Comparison of ENCODE assay signal across 8 mouse cellular contexts in genomic region chr5:30887331-30887761, GRCm38 (mm10). TPM values are rescaled to one million over a fixed set of nuclear protein-coding genes. Genes with fewer than 3 reads are reported as not detected.
DNase-seq lines count a peak whose midpoint lies in the region; ATAC-seq and TF ChIP-seq lines count a peak whose summit lies in the region.

No protein-coding gene starts in this region.

- WGBS in liver, embryonic 11.5 days: 1% methylated on average over 19 of the region's 19 CpGs

- H3K4me3 ChIP-seq in liver, embryonic 11.5 days (ENCODE audit: low read depth, low read length): peak overlapping the region; percentile 73
- H3K4me3 ChIP-seq in myocyte: peak overlapping the region; percentile 71

- H3K4me1 ChIP-seq in liver, embryonic 11.5 days (replicated peaks; ENCODE audit: control insufficient read depth, insufficient read depth, low read length): peaks cover 17% of the 10 kb centered on the region

- peak overlapping the region; percentile 95 for H3K27ac ChIP-seq in liver, embryonic 11.5 days (ENCODE audit: low read depth, low read length)

- no peaks in the 10 kb centered on the region for H3K27me3 ChIP-seq in liver, embryonic 11.5 days (replicated peaks; ENCODE audit: control insufficient read depth, insufficient read depth, low read length)
- no peaks in the 10 kb centered on the region for H3K27me3 ChIP-seq in myocyte (ENCODE audit: control insufficient read depth, insufficient read depth, insufficient read length)
- H3K27me3 ChIP-seq in splenic B cell, adult 2 months (ENCODE audit: control insufficient read depth, insufficient read depth, low read length, poor library complexity, severe bottlenecking): no peaks in the 10 kb centered on the region

- no peaks in the 10 kb centered on the region for H3K9me3 ChIP-seq in liver, embryonic 11.5 days (ENCODE audit: control insufficient read depth, low read length)

- H3K9ac ChIP-seq in liver, embryonic 11.5 days (ENCODE audit: low read depth, low read length): peak overlapping the region; percentile 81

- peak overlapping the region; percentile 12 for H3ac ChIP-seq in myocyte (ENCODE audit: control insufficient read depth, insufficient read length)

- H3K79me2 ChIP-seq in myocyte (ENCODE audit: control insufficient read depth, insufficient read depth): no peaks in the 10 kb centered on the region

- peak; percentile 79 for ATAC-seq in inflammation-experienced regulatory T-cells, adult 6 months
- ATAC-seq in liver, embryonic 11.5 days (replicated peaks; ENCODE audit: low FRiP score): peak; percentile 74

- H3K36me3 ChIP-seq in liver, embryonic 11.5 days (ENCODE audit: control insufficient read depth, insufficient read depth, low read length): peaks cover 12% of the 10 kb centered on the region
- H3K36me3 ChIP-seq in myocyte (ENCODE audit: control insufficient read depth, insufficient read depth): no peaks in the 10 kb centered on the region
- H3K36me3 ChIP-seq in splenic B cell, adult 2 months (ENCODE audit: control insufficient read depth, insufficient read depth, low read length, poor library complexity, severe bottlenecking): peaks cover 2% of the 10 kb centered on the region

- peak; percentile 68 for TF ChIP-seq POLR2A in myocyte (IDR thresholded peaks at IDR 0.05; ENCODE audit: insufficient read length, low read depth)

- peak overlapping the region; percentile 90 for H3K4me2 ChIP-seq in liver, embryonic 11.5 days
- peak overlapping the region; percentile 100 for H3K4me2 ChIP-seq in myocyte (ENCODE audit: low read depth)

- peak; percentile 79 for DNase-seq in kidney, adult 11 months
- DNase-seq in kidney, adult 18-20 months: no peak
- peak; percentile 74 for DNase-seq in cerebellum, adult 8-10 months
- DNase-seq in forelimb bud, embryonic 11.5 days (ENCODE audit: low read depth, low spot score): peak; percentile 83
- DNase-seq in liver, embryonic 11.5 days (ENCODE audit: low spot score): peak; percentile 86
- DNase-seq in splenic B cell, adult 2 months (ENCODE audit: low read depth, low spot score): peak; percentile 93

TF ChIP-seq in myocyte, 11 proteins besides CTCF, POLR2A, EP300 and RAD21:
- TF ChIP-seq REST (IDR thresholded peaks at IDR 0.05; ENCODE audit: insufficient read depth, insufficient read length) (no peak), POLR2AphosphoS2 (IDR thresholded peaks at IDR 0.05; ENCODE audit: insufficient read length, low read depth) (peak; percentile 11)
TF ChIP-seq in myocyte: peak in this region for 1.

RNA-seq across cellular contexts. Expression of gene Agbl5, which starts 1.1 kb away (rescaled TPM):
- 1 to 10 TPM; 2.7 to 7.0 (median 5.2) TPM for polyA plus RNA-seq in inflammation-experienced regulatory T-cells, adult 6 months (2017; shearing (Covaris generic))
- polyA plus RNA-seq in liver, embryonic 11.5 days (2014; fragmentation: Nextera tagmentation; extraction: Ambion mirVana): 12.4 and 14.4 TPM in 2 replicates
- polyA plus RNA-seq in myocyte (2012; fragmentation: generic; extraction: Trizol): 3.1 TPM

RNA-seq across cellular contexts. Expression of gene Tmem214, which starts 19.5 kb away (rescaled TPM):
- polyA plus RNA-seq in inflammation-experienced regulatory T-cells, adult 6 months (2017; shearing (Covaris generic)): 10 to 100 TPM; 23.3 to 26.9 (median 25.2) TPM
- 66.5 and 67.2 TPM in 2 replicates for polyA plus RNA-seq in liver, embryonic 11.5 days (2014; fragmentation: Nextera tagmentation; extraction: Ambion mirVana)
- polyA plus RNA-seq in myocyte (2012; fragmentation: generic; extraction: Trizol): 52.8 TPM

RNA-seq across cellular contexts. Expression of gene Ost4, which starts 20.2 kb away (rescaled TPM):
- polyA plus RNA-seq in inflammation-experienced regulatory T-cells, adult 6 months (2017; shearing (Covaris generic)): 100 to 1,000 TPM; 283 to 295 (median 294) TPM
- polyA plus RNA-seq in liver, embryonic 11.5 days (2014; fragmentation: Nextera tagmentation; extraction: Ambion mirVana): 467 and 501 TPM in 2 replicates
- polyA plus RNA-seq in myocyte (2012; fragmentation: generic; extraction: Trizol): 262 TPM

RNA-seq across cellular contexts. Expression of gene Emilin1, which starts 25.9 kb away (rescaled TPM):
- under 1 TPM in 1 of 3 experiments, not detected in 2; 0.84 TPM for polyA plus RNA-seq in inflammation-experienced regulatory T-cells, adult 6 months (2017; shearing (Covaris generic))
- 89.5 and 95.1 TPM in 2 replicates for polyA plus RNA-seq in liver, embryonic 11.5 days (2014; fragmentation: Nextera tagmentation; extraction: Ambion mirVana)
- polyA plus RNA-seq in myocyte (2012; fragmentation: generic; extraction: Trizol): 25.8 TPM

RNA-seq across cellular contexts. Expression of gene Khk, which starts 33.9 kb away (rescaled TPM):
- 10 to 100 TPM; 10.8 to 26.3 (median 24.3) TPM for polyA plus RNA-seq in inflammation-experienced regulatory T-cells, adult 6 months (2017; shearing (Covaris generic))
- polyA plus RNA-seq in liver, embryonic 11.5 days (2014; fragmentation: Nextera tagmentation; extraction: Ambion mirVana): 58.6 and 60.2 TPM in 2 replicates
- polyA plus RNA-seq in myocyte (2012; fragmentation: generic; extraction: Trizol): 16.6 TPM
